Mouse (Mus musculus): ENCODE measurements around the gene Gsto1. TPM values are rescaled to one million over a fixed set of nuclear protein-coding genes. Genes with fewer than 3 reads are reported as not detected.

The Gsto1 gene
- total and polyA plus RNA-seq, 2 experiments, result 116 to 149 TPM

GRCm38 (mm10) chr19:47900558-47900957, 45.8 kb downstream of the Gsto1 start:
- Histone ChIP-seq H3K27me3 (ENCODE audit: control insufficient read depth, insufficient read depth, low read length) (no peaks in the 10 kb centered on the region), H3K27ac (replicated peaks; ENCODE audit: insufficient read depth, low read depth, low read length) (no peak overlapping the region), H3K4me3 (ENCODE audit: insufficient read depth, low read depth, low read length) (no peak overlapping the region), H3K9ac (ENCODE audit: low read depth, low read length) (no peak overlapping the region), H3K79me2 (ENCODE audit: control insufficient read depth, insufficient read depth, low read length) (no peaks in the 10 kb centered on the region), H3K4me1 (ENCODE audit: control insufficient read depth, insufficient read depth, low read length) (peaks cover 6% of the 10 kb centered on the region; the same call in 1 of the 2 replicates), H3K36me3 (ENCODE audit: control insufficient read depth, insufficient read depth, low read length) (no peaks in the 10 kb centered on the region)
- TF ChIP-seq CTCF (IDR thresholded peaks at IDR 0.05; ENCODE audit: low read depth, low read length), result no peak
- no peak for TF ChIP-seq POLR2A (IDR thresholded peaks at IDR 0.05; ENCODE audit: extremely low read depth, insufficient read depth, low read length)
- no peak for DNase-seq (ENCODE audit: extremely low read depth, low read depth, low spot score)
- WGBS, result 74% methylated on average over 10 of the region's 10 CpGs

- Histone ChIP-seq H3K27ac (replicated peaks; ENCODE audit: insufficient read depth, low read depth, low read length) (no peak overlapping the region), H3K4me3 (ENCODE audit: insufficient read depth, low read depth, low read length) (no peak overlapping the region), H3K27me3 (ENCODE audit: control insufficient read depth, insufficient read depth, low read length) (no peaks in the 10 kb centered on the region), H3K9ac (ENCODE audit: low read depth, low read length) (no peak overlapping the region), H3K36me3 (ENCODE audit: control insufficient read depth, insufficient read depth, low read length) (no peaks in the 10 kb centered on the region), H3K4me1 (ENCODE audit: control insufficient read depth, insufficient read depth, low read length) (peaks cover 6% of the 10 kb centered on the region; the same call in 1 of the 2 replicates), H3K79me2 (ENCODE audit: control insufficient read depth, insufficient read depth, low read length) (no peaks in the 10 kb centered on the region)
- TF ChIP-seq POLR2A (IDR thresholded peaks at IDR 0.05; ENCODE audit: extremely low read depth, insufficient read depth, low read length) (no peak), CTCF (IDR thresholded peaks at IDR 0.05; ENCODE audit: low read depth, low read length) (no peak)
- no peak for DNase-seq (ENCODE audit: extremely low read depth, low read depth, low spot score)
- 66% methylated on average over 13 of the region's 13 CpGs for WGBS
These were observed 47.8 kb downstream of the Gsto1 start for GRCm38 (mm10) chr19:47902316-47903201.

- Histone ChIP-seq H3K79me2 (ENCODE audit: control insufficient read depth, insufficient read depth, low read length) (no peaks in the 10 kb centered on the region), H3K4me1 (ENCODE audit: control insufficient read depth, insufficient read depth, low read length) (peaks cover 6% of the 10 kb centered on the region; the same call in 1 of the 2 replicates), H3K27ac (replicated peaks; ENCODE audit: insufficient read depth, low read depth, low read length) (no peak overlapping the region), H3K27me3 (ENCODE audit: control insufficient read depth, insufficient read depth, low read length) (no peaks in the 10 kb centered on the region), H3K9ac (ENCODE audit: low read depth, low read length) (no peak overlapping the region), H3K4me3 (ENCODE audit: insufficient read depth, low read depth, low read length) (no peak overlapping the region), H3K36me3 (ENCODE audit: control insufficient read depth, insufficient read depth, low read length) (no peaks in the 10 kb centered on the region)
- no peak for TF ChIP-seq POLR2A (IDR thresholded peaks at IDR 0.05; ENCODE audit: extremely low read depth, insufficient read depth, low read length)
- TF ChIP-seq CTCF (IDR thresholded peaks at IDR 0.05; ENCODE audit: low read depth, low read length), result no peak
- 79% methylated on average over 4 of the region's 4 CpGs for WGBS
- DNase-seq (ENCODE audit: extremely low read depth, low read depth, low spot score), result no peak
These were observed 48.9 kb downstream of the Gsto1 start for GRCm38 (mm10) chr19:47903679-47904078.

GRCm38 (mm10) chr19:47905081-47905480, 50.3 kb downstream of the Gsto1 start:
- Histone ChIP-seq H3K4me3 (ENCODE audit: insufficient read depth, low read depth, low read length) (no peak overlapping the region), H3K36me3 (ENCODE audit: control insufficient read depth, insufficient read depth, low read length) (no peaks in the 10 kb centered on the region), H3K4me1 (ENCODE audit: control insufficient read depth, insufficient read depth, low read length) (peaks cover 6% of the 10 kb centered on the region; the same call in 1 of the 2 replicates), H3K79me2 (ENCODE audit: control insufficient read depth, insufficient read depth, low read length) (no peaks in the 10 kb centered on the region), H3K27me3 (ENCODE audit: control insufficient read depth, insufficient read depth, low read length) (no peaks in the 10 kb centered on the region), H3K27ac (replicated peaks; ENCODE audit: insufficient read depth, low read depth, low read length) (no peak overlapping the region), H3K9ac (ENCODE audit: low read depth, low read length) (no peak overlapping the region)
- no peak for DNase-seq (ENCODE audit: extremely low read depth, low read depth, low spot score)
- TF ChIP-seq CTCF (IDR thresholded peaks at IDR 0.05; ENCODE audit: low read depth, low read length) (no peak), POLR2A (IDR thresholded peaks at IDR 0.05; ENCODE audit: extremely low read depth, insufficient read depth, low read length) (no peak)
- WGBS, result 82% methylated on average over 4 of the region's 4 CpGs

- Histone ChIP-seq H3K4me1 (ENCODE audit: control insufficient read depth, insufficient read depth, low read length) (peaks cover 6% of the 10 kb centered on the region; the same call in 1 of the 2 replicates), H3K9ac (ENCODE audit: low read depth, low read length) (no peak overlapping the region), H3K27ac (replicated peaks; ENCODE audit: insufficient read depth, low read depth, low read length) (no peak overlapping the region), H3K79me2 (ENCODE audit: control insufficient read depth, insufficient read depth, low read length) (no peaks in the 10 kb centered on the region), H3K36me3 (ENCODE audit: control insufficient read depth, insufficient read depth, low read length) (no peaks in the 10 kb centered on the region), H3K27me3 (ENCODE audit: control insufficient read depth, insufficient read depth, low read length) (no peaks in the 10 kb centered on the region), H3K4me3 (ENCODE audit: insufficient read depth, low read depth, low read length) (no peak overlapping the region)
- no peak for DNase-seq (ENCODE audit: extremely low read depth, low read depth, low spot score)
- 94% methylated on average over 5 of the region's 5 CpGs for WGBS
- TF ChIP-seq POLR2A (IDR thresholded peaks at IDR 0.05; ENCODE audit: extremely low read depth, insufficient read depth, low read length) (no peak), CTCF (IDR thresholded peaks at IDR 0.05; ENCODE audit: low read depth, low read length) (no peak)
These were observed 50.8 kb downstream of the Gsto1 start for GRCm38 (mm10) chr19:47905603-47906002.

- H3K27me3 ChIP-seq (ENCODE audit: control insufficient read depth, insufficient read depth, low read length), result no peaks in the 10 kb centered on the region
- H3K4me1 ChIP-seq (ENCODE audit: control insufficient read depth, insufficient read depth, low read length), result no peaks in the 10 kb centered on the region
- no peak for TF ChIP-seq POLR2A (IDR thresholded peaks at IDR 0.05; ENCODE audit: extremely low read depth, insufficient read depth, low read length)
- no peak for TF ChIP-seq CTCF (IDR thresholded peaks at IDR 0.05; ENCODE audit: low read depth, low read length)
- no peak overlapping the region for H3K9ac ChIP-seq (ENCODE audit: low read depth, low read length)
- H3K4me3 ChIP-seq (ENCODE audit: insufficient read depth, low read depth, low read length), result no peak overlapping the region
- H3K27ac ChIP-seq (replicated peaks; ENCODE audit: insufficient read depth, low read depth, low read length), result no peak overlapping the region
- H3K79me2 ChIP-seq (ENCODE audit: control insufficient read depth, insufficient read depth, low read length), result no peaks in the 10 kb centered on the region
- no peak for DNase-seq (ENCODE audit: extremely low read depth, low read depth, low spot score)
- H3K36me3 ChIP-seq (ENCODE audit: control insufficient read depth, insufficient read depth, low read length), result no peaks in the 10 kb centered on the region
- WGBS, result 72% methylated on average over 9 of the region's 9 CpGs
These were observed 52.8 kb downstream of the Gsto1 start for GRCm38 (mm10) chr19:47907596-47907995.

All from liver, adult 2 months (tissue).